In genomic region chr2:145881932-145882331, GRCm38 (mm10) we compare ENCODE assay signal across 16 mouse cellular contexts. TPM values are rescaled to one million over a fixed set of nuclear protein-coding genes. Genes with fewer than 3 reads are reported as not detected.
A peak's percentile ranks its signal among the peaks of the same experiment; 100 is the strongest.
DNase-seq lines count a peak whose midpoint lies in the region; ATAC-seq and TF ChIP-seq lines count a peak whose summit lies in the region.
"Had no signal": no experiment of that assay in that cellular context is flagged by ENCODE, and none has a peak within 500 bp of the region (broad histone marks: within the 10 kb centered on the region; RNA-seq: fewer than 3 reads in every experiment).

No protein-coding gene starts in this region.

- no peak overlapping the region for H3K4me3 ChIP-seq in heart, embryonic 13.5 days
- no peak overlapping the region for H3K4me3 ChIP-seq in heart, embryonic 10.5 days
- H3K4me3 ChIP-seq in lung, postnatal 0 days (ENCODE audit: low read depth, low read length) = no peak overlapping the region
- H3K4me3 ChIP-seq in embryonic facial prominence, embryonic 15.5 days (replicated peaks) = no peak overlapping the region
- H3K4me3 ChIP-seq in neural tube, embryonic 15.5 days (replicated peaks) = no peak overlapping the region
- H3K4me3 ChIP-seq: forebrain, embryonic 12.5 days; midbrain, embryonic 15.5 days had no signal

- ATAC-seq in heart, embryonic 13.5 days (ENCODE audit: extremely low read depth, insufficient number of reproducible peaks, low FRiP score, low TSS enrichment) = no peak
- ATAC-seq in lung, postnatal 0 days = no peak
- ATAC-seq in embryonic facial prominence, embryonic 15.5 days (ENCODE audit: insufficient number of reproducible peaks, low FRiP score, low TSS enrichment, low read depth) = no peak
- ATAC-seq in neural tube, embryonic 15.5 days (ENCODE audit: low FRiP score) = no peak
- ATAC-seq: midbrain, embryonic 15.5 days had no signal

- H3K9me3 ChIP-seq in heart, embryonic 13.5 days = no peaks in the 10 kb centered on the region
- H3K9me3 ChIP-seq in heart, embryonic 10.5 days = no peaks in the 10 kb centered on the region
- no peaks in the 10 kb centered on the region for H3K9me3 ChIP-seq in lung, postnatal 0 days (ENCODE audit: low read length)
- H3K9me3 ChIP-seq in embryonic facial prominence, embryonic 15.5 days (replicated peaks) = no peaks in the 10 kb centered on the region
- no peaks in the 10 kb centered on the region for H3K9me3 ChIP-seq in neural tube, embryonic 15.5 days (replicated peaks)
- H3K9me3 ChIP-seq: forebrain, embryonic 12.5 days; midbrain, embryonic 15.5 days had no signal

- no peak for TF ChIP-seq EP300 in lung, postnatal 0 days (IDR thresholded peaks at IDR 0.05)

- H3K27me3 ChIP-seq in heart, embryonic 13.5 days (replicated peaks) = no peaks in the 10 kb centered on the region
- H3K27me3 ChIP-seq in heart, embryonic 10.5 days (ENCODE audit: insufficient read depth, poor library complexity, severe bottlenecking) = no peaks in the 10 kb centered on the region
- H3K27me3 ChIP-seq in lung, postnatal 0 days (replicated peaks; ENCODE audit: insufficient read depth, low read length) = no peaks in the 10 kb centered on the region
- H3K27me3 ChIP-seq in embryonic facial prominence, embryonic 15.5 days = no peaks in the 10 kb centered on the region
- no peaks in the 10 kb centered on the region for H3K27me3 ChIP-seq in neural tube, embryonic 15.5 days (replicated peaks)
- H3K27me3 ChIP-seq: forebrain, embryonic 12.5 days; midbrain, embryonic 15.5 days had no signal

- H3K4me2 ChIP-seq in heart, embryonic 13.5 days = no peak overlapping the region
- no peak overlapping the region for H3K4me2 ChIP-seq in lung, postnatal 0 days (replicated peaks; ENCODE audit: low read depth, low read length)
- 0 out of 2 replicates have a peak overlapping the region, but pooled peaks have one; percentile 37 for H3K4me2 ChIP-seq in embryonic facial prominence, embryonic 15.5 days (replicated peaks)
- no peak overlapping the region for H3K4me2 ChIP-seq in neural tube, embryonic 15.5 days
- H3K4me2 ChIP-seq: forebrain, embryonic 12.5 days; midbrain, embryonic 15.5 days had no signal

- H3K4me1 ChIP-seq in heart, embryonic 13.5 days = peaks cover 35% of the 10 kb centered on the region
- H3K4me1 ChIP-seq in heart, embryonic 10.5 days = peaks cover 28% of the 10 kb centered on the region
- peaks cover 3% of the 10 kb centered on the region; the same call in 1 of the 2 replicates for H3K4me1 ChIP-seq in lung, postnatal 0 days (ENCODE audit: insufficient read depth, low read depth, low read length)
- H3K4me1 ChIP-seq in embryonic facial prominence, embryonic 15.5 days = peaks cover 56% of the 10 kb centered on the region
- peaks cover 13% of the 10 kb centered on the region for H3K4me1 ChIP-seq in neural tube, embryonic 15.5 days

- 81% methylated on average over 5 of the region's 5 CpGs for WGBS in heart, embryonic 13.5 days
- WGBS in heart, embryonic 10.5 days = 86% methylated on average over 5 of the region's 5 CpGs
- 71% methylated on average over 5 of the region's 5 CpGs for WGBS in lung, postnatal 0 days
- 61% methylated on average over 5 of the region's 5 CpGs for WGBS in embryonic facial prominence, embryonic 15.5 days
- 90% methylated on average over 5 of the region's 5 CpGs for WGBS in neural tube, embryonic 15.5 days

- no peak for DNase-seq in heart, embryonic 10.5 days (ENCODE audit: low spot score)
- peak; percentile 4 for DNase-seq in lung, postnatal 0 days (ENCODE audit: low spot score)
- DNase-seq in lung, postnatal 36 days = no peak
- no peak for DNase-seq in kidney, postnatal 14 days
- DNase-seq: adrenal gland, adult 8-10 months; heart, postnatal 4 days; kidney, adult 11 months; lung, adult 2 months; right cerebral cortex, postnatal 4 days; thymus, adult 2 months had no signal

- TF ChIP-seq CTCF in lung, postnatal 0 days (IDR thresholded peaks at IDR 0.05) = no peak

- H3K36me3 ChIP-seq in heart, embryonic 13.5 days = peaks cover 77% of the 10 kb centered on the region
- H3K36me3 ChIP-seq in heart, embryonic 10.5 days = peaks cover 58% of the 10 kb centered on the region
- H3K36me3 ChIP-seq in lung, postnatal 0 days (ENCODE audit: insufficient read depth, low read length) = peaks cover 70% of the 10 kb centered on the region
- peaks cover 56% of the 10 kb centered on the region for H3K36me3 ChIP-seq in embryonic facial prominence, embryonic 15.5 days
- peaks cover 21% of the 10 kb centered on the region for H3K36me3 ChIP-seq in neural tube, embryonic 15.5 days
- H3K36me3 ChIP-seq: G1E had no signal

- H3K9ac ChIP-seq in heart, embryonic 13.5 days = no peak overlapping the region
- H3K9ac ChIP-seq in lung, postnatal 0 days (replicated peaks; ENCODE audit: low read depth) = no peak overlapping the region
- H3K9ac ChIP-seq in embryonic facial prominence, embryonic 15.5 days = no peak overlapping the region
- no peak overlapping the region for H3K9ac ChIP-seq in neural tube, embryonic 15.5 days (replicated peaks)
- H3K9ac ChIP-seq: forebrain, embryonic 12.5 days; midbrain, embryonic 15.5 days had no signal

- 0 out of 2 replicates have a peak overlapping the region, but pooled peaks have one; percentile 61 for H3K27ac ChIP-seq in heart, embryonic 13.5 days (replicated peaks)
- H3K27ac ChIP-seq in heart, embryonic 10.5 days = no peak overlapping the region
- 0 out of 2 replicates have a peak overlapping the region, but pooled peaks have one; percentile 11 for H3K27ac ChIP-seq in lung, postnatal 0 days (ENCODE audit: low read length)
- H3K27ac ChIP-seq in embryonic facial prominence, embryonic 15.5 days (replicated peaks) = peak overlapping the region; percentile 95
- peak overlapping the region; percentile 48; the same call in 1 of the 2 replicates for H3K27ac ChIP-seq in neural tube, embryonic 15.5 days (replicated peaks)
- H3K27ac ChIP-seq: forebrain, embryonic 12.5 days; midbrain, embryonic 15.5 days had no signal

RNA-seq across cellular contexts. Expression of gene Naa20, which starts 20.0 kb away (rescaled TPM):
- polyA plus RNA-seq in heart, embryonic 13.5 days (2015; fragmentation: Nextera tagmentation; extraction: Ambion mirVana) = 145 and 181 TPM in 2 replicates
- 186 and 196 TPM in 2 replicates for polyA plus RNA-seq in heart, embryonic 10.5 days (2016; fragmentation: Nextera tagmentation; extraction: Ambion mirVana)
- 108 and 118 TPM in 2 replicates for polyA plus RNA-seq in lung, postnatal 0 days (2015; fragmentation: Nextera tagmentation; extraction: Ambion mirVana)
- 151 and 160 TPM in 2 replicates for polyA plus RNA-seq in embryonic facial prominence, embryonic 15.5 days (2015; fragmentation: Nextera tagmentation; extraction: Ambion mirVana)
- polyA plus RNA-seq in neural tube, embryonic 15.5 days (2015; fragmentation: Nextera tagmentation; extraction: Ambion mirVana) = 130 and 140 TPM in 2 replicates

RNA-seq across cellular contexts. Expression of gene Cfap61, which starts 52.7 kb away (rescaled TPM):
- 0.71 and 1.6 TPM in 2 replicates for polyA plus RNA-seq in heart, embryonic 13.5 days (2015; fragmentation: Nextera tagmentation; extraction: Ambion mirVana)
- polyA plus RNA-seq in heart, embryonic 10.5 days (2016; fragmentation: Nextera tagmentation; extraction: Ambion mirVana) = 0.55 and 1.0 TPM in 2 replicates
- polyA plus RNA-seq in lung, postnatal 0 days (2015; fragmentation: Nextera tagmentation; extraction: Ambion mirVana) = 2.2 and 4.9 TPM in 2 replicates
- polyA plus RNA-seq in embryonic facial prominence, embryonic 15.5 days (2015; fragmentation: Nextera tagmentation; extraction: Ambion mirVana) = 1.9 and 3.4 TPM in 2 replicates
- 2.7 and 3.4 TPM in 2 replicates for polyA plus RNA-seq in neural tube, embryonic 15.5 days (2015; fragmentation: Nextera tagmentation; extraction: Ambion mirVana)
- polyA plus RNA-seq: G1E had no signal

RNA-seq across cellular contexts. Expression of gene Crnkl1, which starts 52.9 kb away (rescaled TPM):
- 15.3 and 16.3 TPM in 2 replicates for polyA plus RNA-seq in heart, embryonic 13.5 days (2015; fragmentation: Nextera tagmentation; extraction: Ambion mirVana)
- 21.8 and 26.9 TPM in 2 replicates for polyA plus RNA-seq in heart, embryonic 10.5 days (2016; fragmentation: Nextera tagmentation; extraction: Ambion mirVana)
- polyA plus RNA-seq in lung, postnatal 0 days (2015; fragmentation: Nextera tagmentation; extraction: Ambion mirVana) = 20.2 and 20.7 TPM in 2 replicates
- 27.0 and 27.7 TPM in 2 replicates for polyA plus RNA-seq in embryonic facial prominence, embryonic 15.5 days (2015; fragmentation: Nextera tagmentation; extraction: Ambion mirVana)
- 18.8 and 22.7 TPM in 2 replicates for polyA plus RNA-seq in neural tube, embryonic 15.5 days (2015; fragmentation: Nextera tagmentation; extraction: Ambion mirVana)
